Mouse (Mus musculus): ENCODE data around the gene Nsd2.
"Not testable (repeated sequence)": the region's sequence is repeated elsewhere in the genome, so short reads cannot be mapped to it uniquely, and the experiment has no call there.

Nsd2 gene

DNA sequence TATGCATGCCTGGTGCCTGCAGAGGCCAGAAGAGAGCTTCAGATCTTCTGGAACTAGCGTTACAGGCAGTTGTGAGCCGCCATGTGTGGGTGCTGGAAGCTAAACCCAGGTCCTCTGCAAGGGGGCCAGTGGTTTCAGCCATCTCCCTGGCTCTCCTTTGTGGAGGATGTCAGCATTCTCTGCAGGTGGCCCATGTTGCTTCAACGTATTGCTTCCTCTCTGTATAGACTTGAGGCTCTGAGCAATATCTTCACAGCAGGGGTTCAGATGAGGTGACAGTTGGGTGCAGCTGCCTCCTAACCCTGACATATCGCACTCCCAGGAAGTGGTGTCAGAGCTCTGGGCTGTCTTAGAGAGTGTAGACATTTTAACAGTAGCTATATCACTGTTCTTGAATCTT, 30.9 kb downstream of the Nsd2 start:
- in situ Hi-C loops (cut with MboI, MseI), result no loop called here

DNA sequence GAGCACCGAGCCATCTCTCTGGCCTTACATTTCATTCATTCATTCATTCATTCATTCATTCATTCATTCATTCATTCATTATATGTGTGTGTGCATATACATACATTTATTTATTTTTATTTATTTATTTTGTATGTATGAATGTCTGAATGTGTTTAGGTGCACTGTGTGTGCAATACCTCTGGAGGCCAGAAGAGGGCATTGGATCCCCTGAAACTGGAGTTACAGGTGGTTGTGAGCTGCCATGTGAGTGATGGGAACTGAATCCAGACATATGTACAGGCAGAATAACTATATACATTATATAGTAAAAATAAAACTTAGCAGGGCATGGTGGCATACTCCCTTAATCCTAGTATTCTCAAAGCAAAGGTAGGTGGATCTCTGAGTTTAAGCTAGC, 32.6 kb downstream of the Nsd2 start:
- in situ Hi-C loops (cut with MboI, MseI), result no loop called here

DNA sequence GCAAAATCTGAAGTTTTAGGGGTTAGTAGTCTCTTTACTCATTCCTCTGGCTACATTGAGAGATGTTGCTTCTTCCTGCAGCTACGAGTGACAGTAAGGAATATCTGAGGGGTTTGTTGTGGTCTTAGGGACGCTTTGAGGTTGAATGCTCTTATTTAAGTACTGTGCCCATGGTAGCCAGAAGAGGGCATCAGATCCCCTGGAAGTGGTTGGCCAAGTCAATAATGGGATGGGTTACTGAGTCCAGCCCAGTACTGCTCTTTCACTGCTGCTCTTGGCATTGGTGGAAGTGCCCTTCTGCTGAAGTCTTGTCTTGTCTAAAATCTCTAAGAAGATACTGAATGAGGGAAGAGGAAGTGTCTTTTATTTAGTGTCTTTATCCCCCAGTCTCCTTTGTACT, 33.5 kb downstream of the Nsd2 start:
- in situ Hi-C loops (cut with MboI, MseI), result no loop called here

DNA sequence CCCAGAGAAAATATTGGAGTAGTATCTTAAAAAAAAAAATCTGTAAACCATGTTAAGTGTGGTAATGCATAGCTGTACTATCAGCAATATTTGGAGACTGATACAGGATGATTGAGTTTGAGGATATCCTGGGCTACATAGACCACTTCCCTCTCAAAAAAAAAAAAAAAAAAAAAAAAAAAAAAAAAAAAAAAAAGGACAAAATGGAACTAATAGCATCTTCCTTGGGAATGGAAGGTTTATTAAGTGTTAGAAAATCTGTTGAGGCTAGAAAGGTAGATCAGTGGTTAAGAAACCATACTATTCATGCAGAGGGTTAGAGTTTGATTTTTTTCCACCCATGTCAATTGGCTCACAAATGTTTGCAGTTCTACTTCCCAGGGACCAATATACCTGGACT, 37.2 kb downstream of the Nsd2 start:
- in situ Hi-C loops (cut with MboI, MseI), result no loop called here

DNA sequence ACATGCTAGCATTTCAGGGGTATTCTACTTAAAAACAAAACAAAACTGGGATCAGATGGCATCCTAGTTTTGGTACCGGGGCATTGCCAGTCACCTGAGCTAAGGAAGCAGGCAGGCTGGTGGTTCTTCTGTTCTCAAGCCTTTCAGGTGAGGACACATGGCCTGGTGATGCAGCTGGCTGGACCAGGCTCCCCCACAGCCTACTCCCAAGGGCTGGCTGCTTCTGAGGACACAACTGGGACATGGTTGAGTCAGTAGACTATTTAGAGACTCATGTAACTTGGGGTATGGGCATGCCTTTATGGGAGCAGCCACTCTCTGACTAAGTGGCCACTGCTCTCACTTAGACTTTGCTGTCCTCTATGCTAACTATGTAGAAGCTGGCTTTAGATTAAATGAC, 54.9 kb downstream of the Nsd2 start:
- in situ Hi-C loops (cut with MboI, MseI), result no loop called here

DNA sequence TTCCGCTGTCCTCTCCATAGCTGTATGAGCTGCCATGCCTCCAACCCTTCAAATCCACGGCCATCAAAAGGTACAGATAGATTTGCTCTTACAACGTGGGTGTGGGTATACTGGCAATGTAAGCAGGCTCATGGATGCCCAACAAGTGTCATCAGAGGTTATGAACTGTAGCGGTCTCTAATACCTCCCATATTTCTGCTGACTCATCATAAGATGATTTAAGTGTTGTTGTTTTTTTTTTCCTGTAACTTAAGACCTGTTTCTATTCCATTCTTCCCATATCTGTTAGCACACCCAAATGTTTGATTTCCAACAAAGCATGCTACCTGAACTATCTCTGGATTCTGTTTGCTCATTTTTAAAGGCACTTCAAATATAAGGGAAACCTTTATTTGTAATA, 60.6 kb downstream of the Nsd2 start:
- in situ Hi-C loops (cut with MboI, MseI), result no loop called here

DNA sequence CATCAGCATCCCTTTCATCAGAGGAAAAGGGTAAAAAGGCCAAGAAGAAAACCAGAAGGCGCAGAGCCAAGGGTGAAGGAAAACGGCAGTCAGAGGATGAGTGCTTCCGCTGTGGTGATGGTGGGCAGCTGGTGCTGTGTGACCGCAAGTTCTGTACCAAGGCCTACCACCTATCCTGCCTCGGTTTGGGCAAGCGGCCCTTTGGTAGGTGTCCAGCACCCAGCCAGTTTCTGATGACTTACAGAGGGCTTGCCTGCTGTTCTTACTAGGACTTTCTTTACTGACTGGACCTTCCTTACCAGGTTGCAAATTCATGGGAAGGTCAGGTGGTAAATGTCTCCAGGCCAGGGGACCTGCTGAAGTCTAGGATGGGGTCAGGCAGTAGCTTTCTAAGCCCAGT, 72.9 kb downstream of the Nsd2 start:
- in situ Hi-C loops (cut with MboI, MseI), result no loop called here

DNA sequence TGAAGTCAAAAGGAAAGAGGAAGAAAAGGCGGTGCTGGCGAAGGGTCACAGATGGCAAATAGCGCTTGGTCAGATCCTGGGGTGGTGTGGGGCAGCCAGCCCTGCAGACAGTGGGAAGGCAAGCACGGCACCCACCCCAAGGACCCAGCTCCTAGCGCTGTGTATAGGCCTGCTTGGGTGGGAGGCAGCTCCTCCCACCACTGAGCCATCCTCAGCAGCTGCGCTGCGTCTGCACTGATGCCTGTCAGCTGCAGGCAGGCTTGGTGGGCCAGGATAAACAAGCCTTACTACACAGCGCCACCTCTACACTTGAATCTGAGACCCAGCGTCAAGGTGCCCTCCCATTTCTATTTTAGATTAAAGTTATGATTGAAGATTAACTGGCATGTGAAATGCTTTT, 74.6 kb downstream of the Nsd2 start:
- in situ Hi-C loops (cut with MboI, MseI), result no loop called here

DNA sequence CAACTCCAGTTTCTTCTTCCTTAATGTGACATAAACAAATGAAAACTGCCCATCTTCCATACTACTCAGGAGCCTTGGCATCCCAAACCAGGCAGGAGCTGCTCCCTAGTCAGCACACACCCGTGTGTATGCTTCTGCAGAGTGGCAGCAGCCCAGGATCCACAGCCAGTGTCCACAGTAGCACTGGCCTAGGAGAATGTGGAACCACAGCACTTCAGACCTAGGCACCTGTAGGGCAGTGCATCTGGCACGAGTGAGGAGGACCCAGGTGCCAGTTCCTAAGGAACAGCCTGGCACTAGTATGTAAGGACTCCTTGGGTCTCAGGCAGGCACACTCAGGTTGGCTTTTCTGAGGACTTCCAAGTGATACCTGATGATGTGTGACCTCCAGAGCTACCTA, 76.6 kb downstream of the Nsd2 start:
- in situ Hi-C loops (cut with MboI, MseI), result no loop called here

DNA sequence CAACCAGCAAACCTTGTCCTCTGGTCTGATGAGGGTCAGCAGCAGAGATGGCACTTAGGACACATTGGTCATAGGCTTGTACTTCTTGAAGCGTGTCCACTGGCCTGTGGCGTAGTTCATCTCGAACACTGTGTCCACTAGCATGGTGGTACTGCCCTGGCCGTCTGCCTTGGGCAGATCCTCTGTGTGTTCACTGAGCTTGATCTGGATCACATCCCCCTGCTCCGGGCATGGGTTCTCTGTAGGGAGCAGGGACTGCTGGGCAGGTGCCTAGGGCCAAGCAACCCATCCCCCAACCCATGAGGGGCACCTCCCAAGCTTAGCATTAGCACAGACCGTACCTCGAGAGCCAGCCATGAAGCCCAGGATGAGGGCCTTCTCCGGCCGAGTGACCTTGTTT, 78.1 kb downstream of the Nsd2 start:
- in situ Hi-C loops (cut with MboI, MseI), result no loop called here

DNA sequence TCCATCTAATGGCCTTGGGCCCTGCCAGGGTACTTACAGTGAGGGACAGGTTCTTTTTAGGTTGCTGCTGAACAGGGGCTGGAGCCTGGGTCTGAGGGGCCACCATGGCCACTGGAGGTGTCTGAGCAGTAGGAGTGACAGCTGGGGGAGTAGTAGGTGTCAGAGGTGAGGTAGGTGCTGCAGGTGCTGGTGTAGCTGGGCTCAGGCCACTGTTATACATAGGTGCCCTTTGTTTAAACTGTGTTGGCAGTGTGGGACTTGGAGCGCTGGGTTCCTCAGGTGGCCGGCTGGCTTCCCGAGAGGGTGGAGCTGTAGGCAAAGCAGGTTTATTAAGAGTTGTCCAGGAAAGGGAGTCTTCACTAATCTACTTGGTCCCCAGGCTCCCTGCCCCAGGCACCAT, 78.7 kb downstream of the Nsd2 start:
- in situ Hi-C loops (cut with MboI, MseI), result no loop called here

DNA sequence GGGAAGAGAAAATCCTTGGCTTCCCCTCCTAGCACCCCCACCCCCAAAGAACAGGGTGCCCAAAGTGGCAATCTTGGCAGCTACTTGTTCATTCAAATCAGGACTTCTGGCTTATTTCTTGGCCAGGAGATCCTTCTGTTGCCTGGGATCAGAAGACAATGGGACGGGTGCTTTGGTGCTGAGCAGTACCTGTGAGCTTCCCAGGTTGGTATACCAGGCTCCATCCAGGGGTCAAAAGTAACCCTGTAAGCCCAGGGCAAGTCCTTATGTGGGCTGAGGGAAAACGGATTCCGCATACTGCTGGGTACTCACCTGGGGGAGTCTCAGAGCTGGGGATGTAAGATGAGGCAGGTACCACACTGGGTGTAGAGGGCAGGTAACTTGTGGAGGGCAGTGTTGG, 79.6 kb downstream of the Nsd2 start:
- in situ Hi-C loops (cut with MboI, MseI), result loop anchor here (10.0 kb wide), 1 partner anchor 715 kb away; no protein-coding TSS in a partner anchor

DNA sequence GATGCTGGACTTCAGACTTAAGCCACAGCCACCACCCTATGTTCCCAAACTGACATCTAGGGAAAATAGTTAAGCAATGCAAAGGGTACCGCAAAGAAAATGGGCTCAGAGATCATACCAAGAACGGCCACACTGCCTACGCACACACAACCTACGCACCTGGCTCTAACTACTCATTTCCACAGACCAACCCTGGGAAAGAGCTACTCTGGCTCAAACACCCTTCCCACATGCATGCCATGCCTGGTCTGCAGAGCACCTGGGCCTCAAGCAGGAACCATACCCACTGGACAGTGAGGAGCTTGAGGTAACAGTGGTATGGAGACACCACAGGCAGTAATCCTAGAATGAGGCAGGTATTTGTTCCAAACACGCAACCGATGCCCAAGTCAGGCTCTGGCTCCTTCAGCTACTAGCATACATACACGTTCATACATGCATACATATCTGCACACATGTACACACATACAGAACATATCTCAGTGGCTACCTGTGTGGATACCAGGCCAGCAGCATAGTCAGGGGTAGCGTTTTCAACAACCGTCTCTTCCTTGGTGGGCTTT, 80.3 kb downstream of the Nsd2 start:
- in situ Hi-C loops (cut with MboI, MseI), result loop anchor here (10.0 kb wide), 1 partner anchor 714 kb away; no protein-coding TSS in a partner anchor

DNA sequence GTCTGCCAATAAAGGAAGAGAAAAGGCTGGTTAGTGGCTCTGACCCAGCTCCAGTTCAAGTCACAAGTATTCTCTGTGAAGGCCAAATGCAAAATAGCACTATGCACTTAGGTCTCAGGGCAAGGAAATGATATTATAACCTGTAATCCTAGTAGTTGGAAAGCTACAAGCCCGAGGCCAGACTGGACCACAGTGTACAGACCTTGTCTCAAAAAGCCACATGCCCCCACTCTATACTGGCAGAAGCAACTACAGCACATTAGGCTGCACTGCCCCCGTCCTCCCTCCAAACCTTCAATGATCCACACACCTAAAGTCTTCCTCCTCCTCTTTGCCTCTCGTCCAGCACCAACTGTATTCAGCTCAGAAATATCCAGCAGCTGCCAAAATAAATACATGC, 80.8 kb downstream of the Nsd2 start:
- in situ Hi-C loops (cut with MboI, MseI), result loop anchor here (10.0 kb wide), 1 partner anchor 714 kb away; no protein-coding TSS in a partner anchor

DNA sequence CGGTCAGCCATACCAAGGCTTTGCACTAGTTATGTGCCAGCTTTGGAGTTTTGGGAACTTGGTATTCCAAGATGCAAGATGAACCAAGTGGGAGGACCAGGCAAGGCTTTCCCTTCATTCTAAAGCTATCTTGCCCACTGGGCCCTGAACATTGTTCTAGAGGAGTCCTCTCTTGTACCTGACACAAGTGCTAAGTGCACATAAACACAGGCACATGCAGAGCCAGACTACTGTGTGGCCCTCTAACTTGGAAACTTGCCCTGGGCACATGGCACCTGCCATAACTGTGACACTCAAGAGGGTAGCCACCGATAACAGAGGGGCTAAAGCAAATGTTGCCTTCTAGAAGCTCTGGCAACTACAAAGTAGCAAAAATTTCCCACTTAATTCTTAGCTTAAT, 82.2 kb downstream of the Nsd2 start:
- in situ Hi-C loops (cut with MboI, MseI), result loop anchor here (10.0 kb wide), 1 partner anchor 712 kb away; no protein-coding TSS in a partner anchor

DNA sequence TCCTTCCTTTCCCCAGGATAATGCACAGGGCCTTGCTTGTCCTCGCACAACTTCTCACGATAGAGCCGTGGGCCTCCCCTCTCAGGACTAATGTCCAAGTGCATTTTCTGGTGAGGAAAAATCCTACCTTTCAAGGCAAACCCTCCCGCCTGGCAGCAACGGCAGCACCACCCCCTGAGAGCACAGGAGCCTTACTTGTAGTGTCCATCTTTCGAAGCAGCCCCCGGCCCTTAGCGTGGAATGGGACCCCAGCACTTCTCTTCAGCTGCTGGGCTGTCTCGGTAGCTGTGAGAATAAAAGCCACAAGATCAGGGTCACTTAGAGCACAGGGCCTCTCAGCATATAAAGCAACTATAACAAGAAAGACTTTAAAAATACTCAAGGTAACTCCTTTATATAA, 82.7 kb downstream of the Nsd2 start:
- in situ Hi-C loops (cut with MboI, MseI), result loop anchor here (10.0 kb wide), 1 partner anchor 712 kb away; no protein-coding TSS in a partner anchor

DNA sequence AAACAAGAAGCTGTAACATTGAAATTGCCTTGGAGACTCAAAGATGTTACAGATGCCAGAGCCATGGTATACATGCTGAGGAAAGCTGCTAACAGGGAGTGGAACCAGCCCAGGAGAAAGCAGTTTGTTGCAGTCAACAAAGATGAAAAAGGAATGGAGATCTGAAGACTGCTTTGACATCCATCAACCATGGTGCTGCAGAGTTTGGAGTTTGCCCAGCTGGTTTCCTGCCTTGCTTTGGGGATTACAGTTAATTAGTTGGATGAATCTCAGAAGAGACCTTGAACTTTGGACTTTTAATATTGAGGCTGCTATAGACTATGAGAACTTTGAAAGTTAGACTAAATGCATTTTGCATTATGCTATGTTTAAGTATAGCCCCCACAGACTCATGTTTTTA, 94.5 kb downstream of the Nsd2 start:
- in situ Hi-C loops (cut with MboI, MseI), result not testable (repeated sequence)

DNA sequence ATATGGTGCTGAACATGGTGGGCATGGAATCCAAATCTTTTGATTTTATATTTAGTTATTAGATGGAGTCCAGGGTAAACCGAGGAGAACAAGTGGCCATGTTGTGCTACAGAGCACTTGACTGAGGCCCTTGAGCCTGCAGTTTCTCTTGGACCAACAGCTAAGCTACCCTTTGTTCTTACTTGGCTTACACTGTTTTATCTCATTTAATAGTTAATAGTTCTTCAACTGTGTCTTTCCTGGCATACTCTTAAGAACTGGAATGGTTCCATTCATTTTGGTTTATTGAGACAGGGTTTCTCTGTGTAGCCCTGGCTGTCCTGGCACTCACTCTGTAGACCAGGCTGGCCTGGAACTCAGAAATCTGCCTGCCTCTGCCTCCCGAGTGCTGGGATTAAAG, 96.1 kb downstream of the Nsd2 start:
- in situ Hi-C loops (cut with MboI, MseI), result not testable (repeated sequence)

DNA sequence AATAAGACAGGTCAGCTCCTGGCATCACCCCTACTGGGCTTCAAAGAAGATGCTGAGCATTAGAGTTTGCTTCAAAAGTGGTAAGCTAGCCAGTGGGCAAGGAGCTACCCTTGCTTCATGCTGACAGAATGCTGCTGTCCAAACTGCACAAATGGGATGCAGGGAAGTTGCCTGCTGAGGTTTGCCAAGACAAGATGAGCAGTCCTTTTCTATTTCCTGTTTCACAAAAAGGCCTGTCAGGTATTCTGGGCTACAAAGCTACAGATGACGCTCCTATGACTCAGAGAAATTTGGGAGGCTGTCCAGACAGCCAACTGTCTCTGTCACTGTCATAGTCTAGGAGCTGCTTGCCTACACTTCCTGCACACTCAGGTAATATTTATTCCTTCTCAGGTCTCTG, 98.9 kb downstream of the Nsd2 start:
- in situ Hi-C loops (cut with MboI, MseI), result no loop called here

DNA sequence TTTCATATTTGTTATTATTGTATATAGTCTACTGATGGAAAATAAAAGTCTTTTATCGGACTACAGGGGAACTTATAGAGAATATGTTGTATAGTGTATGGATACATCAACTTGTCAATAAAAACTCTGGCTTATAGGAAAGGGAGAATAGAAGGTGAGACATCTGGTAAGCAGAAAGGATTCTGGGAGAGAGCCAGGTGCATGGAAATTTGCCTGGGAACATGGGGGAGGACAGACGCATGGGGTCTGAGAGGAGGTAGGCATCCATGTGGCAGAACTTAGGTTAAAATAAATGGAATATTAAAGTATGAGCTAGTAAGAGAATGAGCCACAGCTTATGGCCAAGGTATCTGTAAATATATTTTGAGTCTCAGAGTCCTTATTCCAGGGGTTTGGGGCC, 99.5 kb downstream of the Nsd2 start:
- in situ Hi-C loops (cut with MboI, MseI), result no loop called here

DNA sequence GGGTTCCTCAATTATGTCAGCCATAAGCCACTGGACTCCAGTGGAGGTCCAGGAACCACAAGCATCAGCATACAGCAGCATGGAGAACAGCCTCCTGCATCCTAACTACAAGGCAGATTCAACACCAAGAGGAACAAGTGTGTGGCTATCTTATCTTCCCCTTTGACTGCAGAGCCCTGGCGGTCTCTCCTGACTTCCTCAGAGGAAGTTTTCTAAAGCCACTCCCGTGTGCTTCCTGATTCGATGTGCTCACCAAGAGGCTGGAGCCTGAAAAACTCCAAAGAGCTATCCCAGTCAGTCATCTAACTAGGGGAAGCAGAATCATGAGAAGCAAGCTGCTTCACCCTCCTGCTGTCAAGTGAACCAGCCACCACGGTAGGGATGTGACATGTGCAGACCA, 100.4 kb downstream of the Nsd2 start:
- in situ Hi-C loops (cut with MboI, MseI), result no loop called here

DNA sequence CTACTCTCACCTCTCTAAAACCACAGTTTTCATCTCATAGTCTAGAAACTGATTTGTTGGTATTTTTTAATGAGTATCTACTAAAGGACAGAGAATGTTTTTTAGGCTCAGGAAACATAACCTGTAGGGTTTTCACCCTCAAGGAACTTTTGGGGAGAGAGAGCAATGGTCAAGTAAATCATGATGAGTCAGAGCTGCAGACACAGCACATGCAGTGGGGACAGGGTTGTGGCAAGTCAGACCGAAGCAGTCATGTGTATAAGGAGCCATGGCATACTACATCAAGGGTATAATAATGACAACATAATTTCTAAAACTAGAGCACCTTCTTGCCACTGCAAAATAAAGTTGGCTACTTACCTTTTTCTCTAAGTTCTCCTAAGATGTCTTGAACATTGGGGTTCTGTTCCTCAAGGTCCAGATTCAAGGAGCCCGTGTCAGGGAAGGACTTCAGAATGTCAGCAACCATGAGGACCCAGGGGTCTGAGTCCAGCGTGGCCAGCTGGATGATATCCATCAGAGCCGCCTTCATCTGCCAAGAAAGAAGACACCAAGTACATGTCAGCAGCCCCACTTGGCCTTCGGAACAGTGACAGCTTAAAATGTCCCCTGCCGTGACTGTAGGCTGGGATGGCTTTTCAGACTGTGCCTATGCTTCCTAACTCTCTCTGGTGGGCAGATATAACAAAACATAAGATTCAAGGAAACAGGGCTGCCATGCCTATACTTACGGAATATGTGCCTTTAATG, 101.1 kb downstream of the Nsd2 start:
- in situ Hi-C loops (cut with MboI, MseI), result no loop called here

DNA sequence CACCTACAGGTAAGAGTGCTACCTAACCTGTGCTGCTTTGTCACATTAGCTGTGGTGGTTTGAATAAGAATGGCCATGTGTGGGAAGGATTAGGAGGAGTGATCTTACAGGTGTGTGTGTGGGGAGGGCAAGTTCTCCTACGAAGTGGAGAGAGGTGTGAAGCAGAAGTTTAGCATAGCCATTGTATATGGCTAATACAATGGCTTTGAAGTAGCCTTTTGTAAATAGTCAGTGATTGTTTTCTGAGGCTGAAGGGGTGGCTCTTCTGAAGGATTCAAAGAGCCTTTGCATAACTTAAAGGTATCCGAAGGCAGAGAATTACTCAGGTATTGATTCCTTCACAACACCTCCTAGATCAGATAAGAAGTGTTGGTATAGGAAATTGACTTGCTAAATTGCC, 102.0 kb downstream of the Nsd2 start:
- in situ Hi-C loops (cut with MboI, MseI), result no loop called here

DNA sequence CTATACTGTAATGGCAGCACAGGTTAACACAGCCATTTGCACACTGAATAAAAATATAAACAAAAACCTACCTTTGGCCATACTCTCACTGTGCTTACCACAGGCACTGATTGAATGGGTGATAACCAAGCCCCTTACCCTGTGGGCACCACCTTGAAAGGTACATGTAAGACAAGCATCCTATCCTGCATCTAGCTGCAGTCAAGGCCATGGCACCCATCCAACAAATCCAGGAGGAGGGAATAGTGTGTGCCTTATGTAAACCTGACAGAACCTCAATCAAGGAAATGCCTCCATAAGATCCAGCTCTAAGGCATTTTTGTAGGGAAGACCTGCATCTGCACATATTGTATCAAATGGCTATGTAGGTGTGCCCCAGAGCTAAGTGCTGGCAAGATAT, 105.6 kb downstream of the Nsd2 start:
- in situ Hi-C loops (cut with MboI, MseI), result no loop called here

Measured in T-helper 1 cell (primary cell).